Mouse (Mus musculus) hindbrain, embryonic 16.5 days (tissue): ENCODE data around the gene Rbsn. TPM values are rescaled to one million over a fixed set of nuclear protein-coding genes. Genes with fewer than 3 reads are reported as not detected.

Experiments
- ATAC-seq: fragments of 200-750 bp; cut with Nextera tagmentation; 2 replicates; pipeline ENCODE4 v1.8.0; 2017; ENCODE audit warnings: moderate TSS enrichment, moderate library complexity
- H3K27ac ChIP-seq: fragments of 300-500 bp; sonication (generic); 2 replicates; pipeline ENCODE4 v1.5.1; 2014; ENCODE audit warnings: low read depth, mild to moderate bottlenecking, control low read depth, low read length, moderate library complexity
- H3K27me3 ChIP-seq: fragments of 300-500 bp; sonication (generic); replicated peaks from 2 replicates; pipeline ENCODE4 v1.6.1; 2014; ENCODE audit warnings: low read length; ENCODE audit not compliant: control insufficient read depth, insufficient read depth
- H3K36me3 ChIP-seq: fragments of 300-500 bp; sonication (generic); 2 replicates; pipeline ENCODE4 v1.6.1; 2014; ENCODE audit warnings: mild to moderate bottlenecking, low read length, moderate library complexity, mixed read lengths; ENCODE audit not compliant: control insufficient read depth, insufficient read depth
- H3K4me1 ChIP-seq: fragments of 300-500 bp; sonication (generic); 2 replicates; pipeline ENCODE4 v1.6.1; 2014; ENCODE audit warnings: low read depth, low read length; ENCODE audit not compliant: control insufficient read depth, insufficient read depth
- H3K4me2 ChIP-seq: fragments of 300-500 bp; sonication (generic); 2 replicates; pipeline ENCODE4 v1.6.1; 2014; ENCODE audit warnings: mild to moderate bottlenecking, low read length, control low read depth, moderate library complexity
- H3K4me3 ChIP-seq: fragments of 300-500 bp; sonication (generic); 2 replicates; pipeline ENCODE4 v1.5.1; 2014; ENCODE audit warnings: mild to moderate bottlenecking, low read length, control low read depth, moderate library complexity
- H3K9ac ChIP-seq: fragments of 300-500 bp; sonication (generic); 2 replicates; pipeline ENCODE4 v1.6.1; 2014; ENCODE audit warnings: low read depth, mild to moderate bottlenecking, control low read depth, low read length, moderate library complexity
- H3K9me3 ChIP-seq: fragments of 300-500 bp; sonication (generic); 2 replicates; pipeline ENCODE4 v1.6.1; 2014; ENCODE audit warnings: mild to moderate bottlenecking, low read length, moderate library complexity; ENCODE audit not compliant: control insufficient read depth
- WGBS: fragments of 180-500 bp; shearing (Covaris S2); extraction: QIAGEN DNeasy Blood & Tissue Kit; methylation state at CpG from one replicate; pipeline ENCODE4 v1.1.7; 2014; 5-methylcytosine and 5-hydroxymethylcytosine counted together
- polyA plus RNA-seq: library from polyadenylated mRNA; unstranded; fragments of >200 nt; fragmentation: Nextera tagmentation; extraction: Ambion mirVana; gene quantifications from 2 replicates; pipeline ENCODE4 v1.2.1, GENCODE M21; 2015

Rbsn gene
- polyA plus RNA-seq, 1 experiment from 2014 or later, result 28.6 TPM

GRCm38 (mm10) chr6:92235036-92235435 is 20.3 kb upstream of the Rbsn start:
- no peak for ATAC-seq
- no peaks in the 10 kb centered on the region for H3K9me3 ChIP-seq
- no peaks in the 10 kb centered on the region for H3K36me3 ChIP-seq
- no peaks in the 10 kb centered on the region for H3K4me1 ChIP-seq
- no peak overlapping the region for H3K9ac ChIP-seq
- no peaks in the 10 kb centered on the region for H3K27me3 ChIP-seq
- no peak overlapping the region for H3K4me3 ChIP-seq
- H3K27ac ChIP-seq, result no peak overlapping the region
- WGBS, result 65% methylated on average over 12 of the region's 12 CpGs
- H3K4me2 ChIP-seq, result no peak overlapping the region

GRCm38 (mm10) chr6:92231762-92232161 is 17.0 kb upstream of the Rbsn start:
- Histone ChIP-seq H3K36me3 (no peaks in the 10 kb centered on the region), H3K9ac (no peak overlapping the region), H3K4me3 (no peak overlapping the region), H3K9me3 (no peaks in the 10 kb centered on the region), H3K4me2 (no peak overlapping the region), H3K27ac (no peak overlapping the region), H3K4me1 (no peaks in the 10 kb centered on the region), H3K27me3 (no peaks in the 10 kb centered on the region)
- 80% methylated on average over 4 of the region's 4 CpGs for WGBS
- no peak for ATAC-seq

- no peak overlapping the region for H3K4me2 ChIP-seq
- no peaks in the 10 kb centered on the region for H3K4me1 ChIP-seq
- no peaks in the 10 kb centered on the region for H3K36me3 ChIP-seq
- no peak overlapping the region for H3K9ac ChIP-seq
- H3K9me3 ChIP-seq, result no peaks in the 10 kb centered on the region
- H3K27me3 ChIP-seq, result no peaks in the 10 kb centered on the region
- H3K4me3 ChIP-seq, result no peak overlapping the region
- no peak for ATAC-seq
- H3K27ac ChIP-seq, result no peak overlapping the region
- WGBS, result 74% methylated on average over 1 of the region's 1 CpGs
These were observed 16.6 kb upstream of the Rbsn start for GRCm38 (mm10) chr6:92231356-92231755.

- ATAC-seq, result no peak
- H3K27ac ChIP-seq, result no peak overlapping the region
- 95% methylated on average over 2 of the region's 2 CpGs for WGBS
These were observed 14.9 kb upstream of the Rbsn start for GRCm38 (mm10) chr6:92229586-92229985.

GRCm38 (mm10) chr6:92229103-92229502 is 14.4 kb upstream of the Rbsn start:
- H3K36me3 ChIP-seq, result no peaks in the 10 kb centered on the region
- H3K9me3 ChIP-seq, result no peaks in the 10 kb centered on the region
- H3K27ac ChIP-seq, result no peak overlapping the region
- no peak overlapping the region for H3K9ac ChIP-seq
- H3K27me3 ChIP-seq, result no peaks in the 10 kb centered on the region
- H3K4me2 ChIP-seq, result no peak overlapping the region
- no peaks in the 10 kb centered on the region for H3K4me1 ChIP-seq
- no peak overlapping the region for H3K4me3 ChIP-seq
- ATAC-seq, result no peak

More at GRCm38 (mm10) chr6:92229586-92229985, 14.9 kb upstream of the Rbsn start:
- Histone ChIP-seq H3K4me2 (no peak overlapping the region), H3K36me3 (no peaks in the 10 kb centered on the region), H3K9ac (no peak overlapping the region), H3K4me3 (no peak overlapping the region), H3K27me3 (no peaks in the 10 kb centered on the region), H3K4me1 (no peaks in the 10 kb centered on the region), H3K9me3 (no peaks in the 10 kb centered on the region)

- Histone ChIP-seq H3K9ac (no peak overlapping the region), H3K27ac (no peak overlapping the region), H3K9me3 (no peaks in the 10 kb centered on the region), H3K27me3 (no peaks in the 10 kb centered on the region), H3K36me3 (no peaks in the 10 kb centered on the region), H3K4me1 (no peaks in the 10 kb centered on the region), H3K4me2 (no peak overlapping the region), H3K4me3 (no peak overlapping the region)
- no peak for ATAC-seq
- WGBS, result 95% methylated on average over 1 of the region's 1 CpGs
These were observed 10.3 kb upstream of the Rbsn start for GRCm38 (mm10) chr6:92224981-92225380.

- H3K4me2 ChIP-seq, result no peak overlapping the region
- H3K4me1 ChIP-seq, result no peaks in the 10 kb centered on the region
- no peak overlapping the region for H3K4me3 ChIP-seq
- 94% methylated on average over 3 of the region's 3 CpGs for WGBS
- no peak for ATAC-seq
- no peaks in the 10 kb centered on the region for H3K27me3 ChIP-seq
- no peak overlapping the region for H3K9ac ChIP-seq
- no peak overlapping the region for H3K27ac ChIP-seq
- no peaks in the 10 kb centered on the region for H3K9me3 ChIP-seq
- H3K36me3 ChIP-seq, result no peaks in the 10 kb centered on the region
These were observed 7.3 kb upstream of the Rbsn start for GRCm38 (mm10) chr6:92222021-92222420.

- Histone ChIP-seq H3K4me1 (no peaks in the 10 kb centered on the region), H3K4me3 (no peak overlapping the region), H3K9ac (no peak overlapping the region), H3K36me3 (no peaks in the 10 kb centered on the region), H3K27ac (no peak overlapping the region), H3K27me3 (no peaks in the 10 kb centered on the region), H3K4me2 (no peak overlapping the region), H3K9me3 (no peaks in the 10 kb centered on the region)
- ATAC-seq, result no peak
- 87% methylated on average over 6 of the region's 6 CpGs for WGBS
These were observed 6.9 kb upstream of the Rbsn start for GRCm38 (mm10) chr6:92221604-92222003.

- 56% methylated on average over 3 of the region's 3 CpGs for WGBS
- Histone ChIP-seq H3K27ac (no peak overlapping the region), H3K4me2 (no peak overlapping the region), H3K36me3 (no peaks in the 10 kb centered on the region), H3K4me1 (no peaks in the 10 kb centered on the region), H3K9me3 (no peaks in the 10 kb centered on the region), H3K9ac (no peak overlapping the region), H3K27me3 (no peaks in the 10 kb centered on the region), H3K4me3 (no peak overlapping the region)
- no peak for ATAC-seq
These were observed 4.7 kb upstream of the Rbsn start for GRCm38 (mm10) chr6:92219445-92219844.
